Mouse (Mus musculus) thymus, postnatal 0 days (tissue): ENCODE data around the gene Cfap36. TPM values are rescaled to one million over a fixed set of nuclear protein-coding genes. Genes with fewer than 3 reads are reported as not detected.

Experiments used
- DNase-seq: peaks from one replicate; pipeline ENCODE4 v3.0.0-alpha.2; 2015; ENCODE audit warnings: low spot score
- polyA plus RNA-seq: library from polyadenylated mRNA; unstranded; fragments of >200 nt; fragmentation: Nextera tagmentation; extraction: Ambion mirVana; gene quantifications from 2 replicates; pipeline ENCODE4 v1.2.1, GENCODE M21; 2015

The Cfap36 gene
- polyA plus RNA-seq = 62.2 and 67.1 TPM in 2 replicates

- DNase-seq = peak; percentile 97
Observed at GRCm38 (mm10) chr11:29246883-29247650, at the start of gene Cfap36. Gene Cfap36, minus strand, starts transcription at chr11:29247409.

DNA sequence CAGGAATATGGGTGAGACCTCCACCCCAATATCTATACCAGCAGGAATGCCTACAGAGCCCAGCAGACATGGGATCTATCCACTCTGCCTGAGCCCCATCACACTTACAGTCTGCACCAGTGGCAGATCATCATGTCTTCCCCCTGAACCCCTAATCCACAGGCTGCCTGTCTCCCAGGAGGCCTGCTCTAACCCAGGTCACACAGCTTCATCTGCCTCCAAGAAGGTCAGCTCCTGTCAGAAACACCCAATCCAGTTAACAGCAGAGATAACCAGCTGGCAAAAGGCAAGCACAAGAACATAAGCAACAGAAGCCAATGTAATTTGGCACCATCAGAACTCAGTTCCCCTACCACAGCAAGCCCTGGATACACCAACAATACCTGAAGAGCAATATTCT, 40.1 kb upstream of the Cfap36 start:
- no peak for DNase-seq

- no peak for DNase-seq
Observed at GRCm38 (mm10) chr11:29286040-29286439, 38.8 kb upstream of the Cfap36 start.

- no peak for DNase-seq
Observed at GRCm38 (mm10) chr11:29274758-29275157, 27.5 kb upstream of the Cfap36 start.

DNA sequence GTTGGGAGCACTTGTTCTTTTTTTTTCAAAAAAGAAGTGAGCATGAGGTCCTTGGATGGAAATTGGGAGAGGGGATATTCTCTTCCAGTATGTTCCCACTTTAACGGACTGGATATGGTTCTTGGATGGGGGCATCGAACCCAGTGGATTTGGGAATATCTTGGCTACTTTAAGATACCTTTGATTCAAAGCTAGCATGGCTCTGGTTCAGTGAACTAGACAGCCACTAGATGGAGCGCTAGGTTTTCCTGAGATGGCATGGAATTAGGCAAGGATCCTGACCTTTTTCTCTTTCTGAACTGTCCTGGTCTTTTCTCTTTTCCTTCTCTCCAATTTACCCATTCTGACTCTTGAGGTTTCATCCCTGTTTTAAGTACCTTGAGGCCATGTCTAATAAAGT, 20.6 kb upstream of the Cfap36 start:
- no peak for DNase-seq

DNA sequence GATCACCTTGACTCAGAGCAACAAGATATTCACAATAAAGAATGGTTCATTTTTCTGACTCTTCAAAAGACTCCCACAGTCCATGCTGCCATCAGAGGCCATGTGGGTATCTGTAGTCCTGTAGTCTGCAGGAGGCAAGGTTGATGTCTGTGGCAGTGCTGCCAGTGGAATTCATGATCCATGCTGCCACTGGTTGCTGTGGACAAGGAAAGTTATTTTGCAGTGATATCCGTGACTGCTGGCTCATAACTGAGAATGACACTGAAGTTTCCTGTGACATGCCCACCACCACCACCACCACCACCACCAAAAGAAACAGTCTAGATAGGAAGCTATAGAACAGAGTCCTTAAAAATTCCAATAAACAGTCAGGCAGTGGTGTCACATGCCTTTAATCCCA, 7.4 kb upstream of the Cfap36 start:
- DNase-seq = no peak

- DNase-seq = no peak
Observed at GRCm38 (mm10) chr11:29248386-29248785, 1.2 kb upstream of the Cfap36 start.

GRCm38 (mm10) chr11:29247725-29248124, 516 bp upstream of the Cfap36 start:
- no peak for DNase-seq

GRCm38 (mm10) chr11:29245988-29246387, 1.2 kb downstream of the Cfap36 start:
- no peak for DNase-seq

- no peak for DNase-seq
Observed at GRCm38 (mm10) chr11:29241961-29242360, 5.2 kb downstream of the Cfap36 start.

DNA sequence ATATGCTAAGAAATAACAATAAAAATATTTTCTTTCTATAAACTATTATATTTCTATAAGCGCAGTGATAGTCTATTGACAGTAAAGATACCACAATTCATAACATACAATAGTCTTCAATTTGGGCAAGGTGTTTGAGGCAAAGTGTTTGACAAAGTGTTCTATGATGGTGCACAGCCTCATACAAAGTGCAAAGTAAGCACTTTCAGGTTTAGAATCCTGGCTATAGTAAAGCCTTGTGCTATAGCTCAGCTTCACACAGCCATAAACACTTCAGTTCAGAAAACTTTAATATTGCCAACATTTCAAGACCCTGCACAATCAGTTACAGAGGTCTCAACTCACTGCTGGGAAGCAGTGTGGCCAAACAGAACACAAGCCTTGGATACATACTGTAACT, 7.9 kb downstream of the Cfap36 start:
- DNase-seq = no peak

DNA sequence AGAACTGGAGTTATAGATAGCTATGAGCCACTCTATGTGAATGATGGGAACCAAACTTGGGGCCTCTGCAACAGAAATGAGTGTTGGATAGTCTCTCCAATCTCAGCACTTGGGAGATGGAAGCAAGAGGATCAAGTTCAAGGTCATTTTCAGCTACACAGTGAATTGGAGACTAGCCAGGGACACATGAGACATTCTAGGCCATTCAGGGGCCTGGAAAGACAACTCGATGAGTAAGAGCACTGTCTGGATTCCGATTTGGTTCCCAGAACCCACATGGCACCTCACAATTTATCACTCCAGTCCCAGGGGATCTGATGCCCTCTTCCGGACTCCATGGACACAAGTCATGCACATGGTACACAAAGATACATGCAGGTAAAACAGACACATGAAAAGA, 8.7 kb downstream of the Cfap36 start:
- DNase-seq = no peak

GRCm38 (mm10) chr11:29238047-29238446, 9.2 kb downstream of the Cfap36 start:
- no peak for DNase-seq

GRCm38 (mm10) chr11:29237364-29237763, 9.8 kb downstream of the Cfap36 start:
- DNase-seq = no peak

DNA sequence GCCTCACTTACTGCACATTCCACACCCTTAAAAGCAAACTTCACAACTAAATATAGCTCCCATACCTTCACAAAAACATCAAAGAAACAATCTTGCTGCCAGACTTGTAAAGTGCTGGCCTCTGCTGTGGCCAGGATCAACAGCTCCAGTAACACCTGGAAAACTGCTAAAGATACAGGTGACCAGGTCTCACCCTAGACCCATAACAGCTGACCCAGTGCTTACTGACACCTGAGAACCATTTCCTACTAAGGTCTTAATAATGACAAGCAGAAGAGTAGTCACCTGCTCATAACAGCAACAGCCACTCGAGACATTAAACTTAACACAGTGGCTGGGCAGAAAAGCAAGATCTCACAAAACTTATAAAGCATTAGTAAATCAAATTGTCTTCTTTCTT, 13.6 kb downstream of the Cfap36 start:
- no peak for DNase-seq

DNA sequence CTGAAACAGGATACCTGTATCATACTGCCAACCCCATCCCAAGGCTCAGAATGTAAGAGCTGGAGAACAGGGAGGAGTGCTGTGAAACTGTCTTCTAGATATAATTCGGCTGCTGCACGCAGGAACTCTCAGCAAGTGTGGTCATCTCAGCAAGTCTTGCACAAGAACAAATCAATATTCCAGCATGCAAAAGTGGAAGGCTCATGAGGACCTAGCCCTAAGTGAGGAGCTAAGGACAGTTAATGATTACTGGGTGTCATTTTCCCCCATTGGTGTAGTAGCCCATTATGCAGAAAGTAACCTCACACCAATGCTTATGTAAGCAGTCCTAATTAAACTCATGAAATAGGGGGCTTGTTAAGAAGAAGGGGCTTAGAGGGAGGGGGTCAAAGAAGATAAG, 18.3 kb downstream of the Cfap36 start:
- DNase-seq = no peak

DNA sequence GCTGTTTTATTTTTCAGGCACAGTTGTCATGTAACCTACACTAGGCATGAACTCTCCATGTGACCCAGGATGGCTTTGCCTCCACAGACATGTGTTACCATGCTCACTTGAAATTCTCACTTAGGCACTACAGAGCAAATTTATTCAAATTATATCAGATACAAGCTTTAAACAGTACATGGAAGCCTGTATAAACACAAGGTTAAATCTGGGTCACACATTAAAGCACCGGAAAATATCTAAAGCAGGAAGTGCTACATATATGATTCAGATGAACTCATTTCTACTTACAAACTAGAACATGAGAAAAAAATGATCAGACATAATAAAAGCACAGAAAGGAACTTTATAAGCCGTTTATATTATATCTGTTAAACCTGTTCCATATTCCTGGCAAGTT, 22.5 kb downstream of the Cfap36 start:
- no peak for DNase-seq

GRCm38 (mm10) chr11:29222310-29222709, 24.9 kb downstream of the Cfap36 start:
- DNase-seq = no peak

GRCm38 (mm10) chr11:29219055-29219454, 28.2 kb downstream of the Cfap36 start:
- DNase-seq = no peak

GRCm38 (mm10) chr11:29216196-29216595, 31.0 kb downstream of the Cfap36 start:
- DNase-seq = no peak

- DNase-seq = no peak
Observed at GRCm38 (mm10) chr11:29209774-29210173, 37.4 kb downstream of the Cfap36 start.

DNA sequence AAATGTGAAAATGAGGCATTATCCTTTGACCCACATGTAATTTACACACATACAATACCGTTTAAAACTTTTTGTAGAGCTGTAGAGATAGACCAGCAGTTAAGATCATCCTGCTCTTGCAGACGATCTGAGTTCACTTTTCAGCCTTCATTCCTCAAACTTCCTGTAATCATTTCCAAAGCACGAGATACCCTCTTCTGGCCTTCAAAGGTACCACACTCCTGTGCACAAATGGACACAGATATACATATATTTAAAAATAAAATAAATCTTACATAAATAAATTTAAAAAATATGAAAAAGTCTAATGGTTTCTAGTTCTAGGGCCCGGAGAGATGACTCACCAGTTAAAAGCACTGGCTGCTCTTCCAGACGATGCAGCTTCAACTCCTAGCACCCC, 43.6 kb downstream of the Cfap36 start:
- DNase-seq = no peak

DNA sequence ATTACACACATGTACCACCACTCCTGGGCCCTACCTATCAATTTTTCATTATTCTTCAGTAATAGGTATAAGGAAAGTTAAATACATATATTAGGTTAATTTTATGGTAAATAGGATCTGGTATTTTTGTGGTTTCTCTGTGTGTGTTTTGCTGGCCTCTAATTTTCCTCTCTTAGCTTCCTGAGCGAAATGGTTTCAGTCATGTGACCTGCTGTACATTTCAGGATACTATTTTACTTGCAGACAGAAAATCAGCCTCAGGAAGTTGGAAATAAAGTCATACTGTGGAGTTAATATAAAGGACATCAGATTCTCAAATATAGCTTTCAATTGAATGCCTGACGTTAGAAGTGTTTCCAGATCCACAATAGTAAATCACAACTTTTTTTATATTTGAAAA, 58.2 kb downstream of the Cfap36 start:
- no peak for DNase-seq

GRCm38 (mm10) chr11:29181751-29182150, 65.5 kb downstream of the Cfap36 start:
- DNase-seq = no peak
